In genomic region chr14:98047670-98048069, GRCm38 (mm10) we compare ENCODE assay signal across 31 mouse cellular contexts.
DNase-seq lines count a peak whose midpoint lies in the region; ATAC-seq and TF ChIP-seq lines count a peak whose summit lies in the region.
"Had no signal": no experiment of that assay in that cellular context is flagged by ENCODE, and none has a peak within 500 bp of the region (broad histone marks: within the 10 kb centered on the region; RNA-seq: fewer than 3 reads in every experiment).

No protein-coding gene starts in this region.

- no peaks in the 10 kb centered on the region for H3K36me3 ChIP-seq in forebrain, embryonic 11.5 days (ENCODE audit: control insufficient read depth, insufficient read depth, low read length)
- H3K36me3 ChIP-seq in forebrain, embryonic 13.5 days (ENCODE audit: poor library complexity, severe bottlenecking), result no peaks in the 10 kb centered on the region
- H3K36me3 ChIP-seq in midbrain, embryonic 10.5 days, result no peaks in the 10 kb centered on the region
- H3K36me3 ChIP-seq in midbrain, embryonic 16.5 days (ENCODE audit: control insufficient read depth, insufficient read depth, low read length), result no peaks in the 10 kb centered on the region
- no peaks in the 10 kb centered on the region for H3K36me3 ChIP-seq in hindbrain, embryonic 12.5 days
- H3K36me3 ChIP-seq in midbrain, postnatal 0 days (ENCODE audit: insufficient read depth, low read length), result no peaks in the 10 kb centered on the region
- H3K36me3 ChIP-seq: embryonic facial prominence, embryonic 15.5 days; heart, embryonic 12.5 days; limb, embryonic 10.5 days; limb, embryonic 15.5 days; liver, embryonic 13.5 days; neural tube, embryonic 15.5 days had no signal

- H3K27me3 ChIP-seq in forebrain, embryonic 11.5 days (ENCODE audit: control insufficient read depth, insufficient read depth, low read length), result no peaks in the 10 kb centered on the region
- no peaks in the 10 kb centered on the region for H3K27me3 ChIP-seq in forebrain, embryonic 13.5 days
- H3K27me3 ChIP-seq in midbrain, embryonic 10.5 days (ENCODE audit: low read depth, poor library complexity, severe bottlenecking), result no peaks in the 10 kb centered on the region
- no peaks in the 10 kb centered on the region for H3K27me3 ChIP-seq in midbrain, embryonic 16.5 days (ENCODE audit: control insufficient read depth, insufficient read depth, low read depth, low read length)
- no peaks in the 10 kb centered on the region for H3K27me3 ChIP-seq in hindbrain, embryonic 12.5 days
- no peaks in the 10 kb centered on the region for H3K27me3 ChIP-seq in midbrain, postnatal 0 days (ENCODE audit: insufficient read depth, low read length)
- H3K27me3 ChIP-seq: embryonic facial prominence, embryonic 15.5 days; heart, embryonic 12.5 days; limb, embryonic 15.5 days; liver, embryonic 13.5 days; megakaryocyte, embryonic 14.5 days; neural tube, embryonic 15.5 days had no signal

- H3K27ac ChIP-seq in forebrain, embryonic 11.5 days (ENCODE audit: low read depth, low read length), result 0 out of 2 replicates have a peak overlapping the region, but pooled peaks have one; percentile 18
- H3K27ac ChIP-seq in forebrain, embryonic 13.5 days, result no peak overlapping the region
- peak overlapping the region; percentile 55 for H3K27ac ChIP-seq in midbrain, embryonic 10.5 days (replicated peaks)
- H3K27ac ChIP-seq in midbrain, embryonic 16.5 days (ENCODE audit: low read length), result no peak overlapping the region
- H3K27ac ChIP-seq in hindbrain, embryonic 12.5 days, result peak overlapping the region; percentile 55; the same call in 1 of the 2 replicates
- no peak overlapping the region for H3K27ac ChIP-seq in midbrain, postnatal 0 days (ENCODE audit: low read depth, low read length)
- H3K27ac ChIP-seq: embryonic facial prominence, embryonic 15.5 days; gastrocnemius, adult 2 months; limb, embryonic 10.5 days; limb, embryonic 15.5 days; liver, embryonic 13.5 days; neural tube, embryonic 15.5 days had no signal

- H3K4me3 ChIP-seq in forebrain, embryonic 11.5 days (ENCODE audit: low read depth, low read length), result no peak overlapping the region
- H3K4me3 ChIP-seq in forebrain, embryonic 13.5 days, result no peak overlapping the region
- no peak overlapping the region for H3K4me3 ChIP-seq in midbrain, embryonic 10.5 days
- no peak overlapping the region for H3K4me3 ChIP-seq in midbrain, embryonic 16.5 days (ENCODE audit: low read depth, low read length)
- H3K4me3 ChIP-seq in hindbrain, embryonic 12.5 days, result no peak overlapping the region
- no peak overlapping the region for H3K4me3 ChIP-seq in midbrain, postnatal 0 days (ENCODE audit: low read depth, low read length)
- H3K4me3 ChIP-seq: embryonic facial prominence, embryonic 15.5 days; gastrocnemius, adult 2 months; heart, embryonic 12.5 days; limb, embryonic 10.5 days; limb, embryonic 15.5 days; liver, embryonic 13.5 days; megakaryocyte, embryonic 14.5 days; neural tube, embryonic 15.5 days had no signal

- TF ChIP-seq CTCF in midbrain, postnatal 0 days (IDR thresholded peaks at IDR 0.05), result no peak

- H3K4me1 ChIP-seq in forebrain, embryonic 11.5 days (replicated peaks; ENCODE audit: control insufficient read depth, insufficient read depth, low read length), result peaks cover 9% of the 10 kb centered on the region; the same call in 1 of the 2 replicates
- H3K4me1 ChIP-seq in forebrain, embryonic 13.5 days, result peaks cover 25% of the 10 kb centered on the region
- H3K4me1 ChIP-seq in midbrain, embryonic 10.5 days, result peaks cover 36% of the 10 kb centered on the region
- no peaks in the 10 kb centered on the region for H3K4me1 ChIP-seq in midbrain, embryonic 16.5 days (ENCODE audit: control insufficient read depth, insufficient read depth, low read length)
- H3K4me1 ChIP-seq in hindbrain, embryonic 12.5 days, result peaks cover 11% of the 10 kb centered on the region
- H3K4me1 ChIP-seq in midbrain, postnatal 0 days (ENCODE audit: insufficient read depth, low read length), result no peaks in the 10 kb centered on the region
- H3K4me1 ChIP-seq: embryonic facial prominence, embryonic 15.5 days; limb, embryonic 10.5 days; limb, embryonic 15.5 days; liver, embryonic 13.5 days; neural tube, embryonic 15.5 days had no signal

- H3K4me2 ChIP-seq in forebrain, embryonic 11.5 days (ENCODE audit: low read depth, low read length, severe bottlenecking), result no peak overlapping the region
- H3K4me2 ChIP-seq in forebrain, embryonic 13.5 days, result no peak overlapping the region
- no peak overlapping the region for H3K4me2 ChIP-seq in midbrain, embryonic 16.5 days (ENCODE audit: low read length)
- H3K4me2 ChIP-seq in hindbrain, embryonic 12.5 days (replicated peaks), result no peak overlapping the region
- no peak overlapping the region for H3K4me2 ChIP-seq in midbrain, postnatal 0 days (ENCODE audit: low read depth, low read length, poor library complexity, severe bottlenecking)
- H3K4me2 ChIP-seq: embryonic facial prominence, embryonic 15.5 days; heart, embryonic 12.5 days; limb, embryonic 15.5 days; liver, embryonic 13.5 days; neural tube, embryonic 15.5 days had no signal

- no peaks in the 10 kb centered on the region for H3K9me3 ChIP-seq in forebrain, embryonic 11.5 days (ENCODE audit: control insufficient read depth, low read length)
- H3K9me3 ChIP-seq in forebrain, embryonic 13.5 days (replicated peaks), result no peaks in the 10 kb centered on the region
- no peaks in the 10 kb centered on the region for H3K9me3 ChIP-seq in midbrain, embryonic 10.5 days (replicated peaks)
- no peaks in the 10 kb centered on the region for H3K9me3 ChIP-seq in midbrain, embryonic 16.5 days (replicated peaks; ENCODE audit: control insufficient read depth, low read length, poor library complexity, severe bottlenecking)
- H3K9me3 ChIP-seq in hindbrain, embryonic 12.5 days (replicated peaks), result no peaks in the 10 kb centered on the region
- H3K9me3 ChIP-seq in midbrain, postnatal 0 days (ENCODE audit: low read length), result no peaks in the 10 kb centered on the region
- H3K9me3 ChIP-seq: embryonic facial prominence, embryonic 15.5 days; heart, embryonic 12.5 days; limb, embryonic 10.5 days; limb, embryonic 15.5 days; liver, embryonic 13.5 days; megakaryocyte, embryonic 14.5 days; neural tube, embryonic 15.5 days had no signal

- no peak overlapping the region for H3K9ac ChIP-seq in forebrain, embryonic 11.5 days (ENCODE audit: low read length)
- H3K9ac ChIP-seq in forebrain, embryonic 13.5 days, result no peak overlapping the region
- no peak overlapping the region for H3K9ac ChIP-seq in midbrain, embryonic 16.5 days (ENCODE audit: low read depth, low read length)
- no peak overlapping the region for H3K9ac ChIP-seq in hindbrain, embryonic 12.5 days
- H3K9ac ChIP-seq in midbrain, postnatal 0 days (replicated peaks; ENCODE audit: low read length, poor library complexity, severe bottlenecking), result no peak overlapping the region
- H3K9ac ChIP-seq: embryonic facial prominence, embryonic 15.5 days; heart, embryonic 12.5 days; limb, embryonic 15.5 days; liver, embryonic 13.5 days; neural tube, embryonic 15.5 days had no signal

- DNase-seq in forebrain, embryonic 11.5 days (ENCODE audit: low spot score), result no peak
- no peak for DNase-seq in midbrain, embryonic 10.5 days (ENCODE audit: low spot score)
- DNase-seq in midbrain, postnatal 0 days (ENCODE audit: low spot score), result peak; percentile 66
- DNase-seq: adrenal gland, adult 2 months; adrenal gland, postnatal 36 days; cerebellum, adult 2 months; cerebellum, postnatal 36 days; gastrocnemius, adult 2 months; gastrocnemius, postnatal 36 days; heart, adult 18-20 months; heart, postnatal 4 days; kidney, adult 11 months; kidney, postnatal 14 days; layer of hippocampus, adult 9-11 months; liver, embryonic 13.5 days; lung, adult 18-20 months; lung, postnatal 4 days; spleen, adult 18-20 months; thymus, postnatal 14 days had no signal

- 69% methylated on average over 3 of the region's 3 CpGs for WGBS in forebrain, embryonic 11.5 days
- 47% methylated on average over 3 of the region's 3 CpGs for WGBS in forebrain, embryonic 13.5 days
- 69% methylated on average over 3 of the region's 3 CpGs for WGBS in midbrain, embryonic 10.5 days
- WGBS in midbrain, embryonic 16.5 days, result 52% methylated on average over 3 of the region's 3 CpGs
- 44% methylated on average over 3 of the region's 3 CpGs for WGBS in hindbrain, embryonic 12.5 days
- WGBS in midbrain, postnatal 0 days, result 48% methylated on average over 3 of the region's 3 CpGs

- ATAC-seq in forebrain, embryonic 11.5 days (replicated peaks; ENCODE audit: low FRiP score), result no peak
- no peak; the same call in 1 of the 2 replicates for ATAC-seq in forebrain, embryonic 13.5 days
- ATAC-seq in midbrain, embryonic 16.5 days, result no peak
- ATAC-seq in hindbrain, embryonic 12.5 days (ENCODE audit: low FRiP score), result no peak
- ATAC-seq in midbrain, postnatal 0 days (ENCODE audit: low FRiP score), result no peak
- ATAC-seq in CD4-positive, CD25-positive, alpha-beta regulatory T cell, adult 4 months, result no peak
- ATAC-seq: inflammation-experienced regulatory T-cells, adult 6 months; lung, postnatal 0 days had no signal

Comparison
In these comparisons a context has a peak if more than half of its experiments do, and no peak if none do; other contexts are left out.
1. H3K27ac ChIP-seq: peak in forebrain, embryonic 11.5 days (single experiment), midbrain, embryonic 10.5 days (single experiment) and hindbrain, embryonic 12.5 days (single experiment); none in forebrain, embryonic 13.5 days (single experiment), midbrain, embryonic 16.5 days (single experiment) and midbrain, postnatal 0 days (single experiment).